Mouse (Mus musculus): ENCODE results near the gene Fgf12.

DNA sequence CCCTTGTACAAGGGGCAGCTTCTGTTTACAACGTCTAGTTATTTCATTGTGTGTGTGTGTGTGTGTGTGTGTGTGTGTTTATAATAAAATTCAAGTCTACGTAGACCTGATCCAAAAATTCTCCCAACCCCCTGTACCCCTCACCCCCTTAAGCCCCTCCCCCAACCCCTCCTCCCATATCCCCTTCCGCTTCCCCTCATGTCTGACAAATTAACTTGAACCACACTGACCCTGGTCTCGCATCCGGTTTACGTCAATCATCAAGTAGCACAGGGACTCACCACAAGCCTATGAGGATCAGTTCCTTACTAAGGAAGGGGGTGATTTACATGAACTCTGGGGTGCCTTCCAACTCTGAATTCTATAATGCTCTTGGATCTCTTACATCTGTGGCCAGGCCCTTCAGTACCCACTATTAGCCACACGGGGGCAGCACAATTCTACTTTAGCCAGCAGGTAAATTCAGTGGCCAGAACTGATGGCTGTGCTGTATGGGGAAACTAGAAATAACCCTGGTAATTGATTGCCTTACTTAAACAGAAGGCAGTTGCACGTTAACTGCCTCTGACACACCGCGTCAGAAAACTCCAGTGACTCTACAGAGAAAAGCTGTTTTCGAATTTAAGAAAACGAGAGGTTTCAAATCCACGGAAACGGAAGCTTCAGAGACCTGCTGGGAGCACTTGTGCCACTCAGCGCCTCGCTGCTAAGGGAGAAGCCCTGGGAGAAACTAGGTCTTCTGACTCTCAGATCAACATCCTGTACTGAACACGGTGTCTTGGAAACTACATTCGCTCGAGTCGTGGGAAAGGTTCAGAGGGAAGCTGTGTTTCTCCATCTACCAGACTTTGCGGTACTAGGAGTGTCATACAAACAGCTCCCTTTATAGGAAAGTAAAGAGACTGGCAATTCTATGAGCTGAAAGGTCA is 235.0 kb downstream of the Fgf12 start:
- peak; percentile 87 for TF ChIP-seq CTCF (IDR thresholded peaks at IDR 0.05; ENCODE audit: low read depth)
- TF ChIP-seq EP300 (optimal IDR thresholded peaks at IDR 0.05): no peak
